ENCODE assay signal across 8 mouse cellular contexts in the genomic region with DNA sequence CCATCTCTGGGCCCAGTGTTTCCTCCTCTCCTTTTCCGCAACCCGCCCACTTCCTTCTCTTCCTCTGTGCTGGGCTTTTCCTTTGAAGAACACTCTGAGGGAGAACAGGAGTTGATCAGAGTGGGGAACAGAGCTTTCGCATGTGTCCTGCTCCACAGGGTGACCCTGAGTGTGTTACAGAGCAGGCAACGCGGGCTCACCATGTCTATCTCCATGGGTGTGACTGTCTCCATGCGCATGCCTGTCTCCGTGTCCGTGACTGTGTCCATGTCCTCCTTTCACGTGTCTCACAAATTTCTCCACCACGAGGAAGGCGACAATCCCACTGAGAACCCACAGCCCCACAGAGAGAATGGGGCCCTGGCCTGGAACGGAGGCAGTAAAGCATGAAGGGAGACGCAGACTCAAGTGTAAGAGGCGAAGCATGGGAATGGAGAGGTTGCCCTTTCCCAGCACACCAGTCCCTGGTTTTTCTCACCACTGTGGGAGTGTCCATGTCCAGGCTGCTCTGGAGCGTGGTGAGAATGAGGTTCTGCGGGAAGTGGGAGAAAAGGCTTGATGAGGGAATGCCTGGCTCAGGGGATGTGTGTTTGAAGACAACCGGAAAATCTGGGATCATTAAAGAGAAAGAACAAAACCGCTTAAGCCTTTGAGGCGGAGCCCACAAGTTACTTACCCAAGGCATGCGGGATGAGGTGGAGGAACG. TPM values are rescaled to one million over a fixed set of nuclear protein-coding genes. Genes with fewer than 3 reads are reported as not detected.
DNase-seq lines count a peak whose midpoint lies in the region; ATAC-seq and TF ChIP-seq lines count a peak whose summit lies in the region.

No protein-coding gene starts in this region.

- H3ac ChIP-seq in myocyte (ENCODE audit: control insufficient read depth, insufficient read length), result peak overlapping the region; percentile 71

- H3K27ac ChIP-seq in intestine, embryonic 15.5 days, result 0 out of 2 replicates have a peak overlapping the region, but pooled peaks have one; percentile 97

- no peaks in the 10 kb centered on the region for H3K9me3 ChIP-seq in megakaryocyte, embryonic 14.5 days
- no peaks in the 10 kb centered on the region for H3K9me3 ChIP-seq in intestine, embryonic 15.5 days

- H3K36me3 ChIP-seq in megakaryocyte, embryonic 14.5 days (replicated peaks; ENCODE audit: low read length), result peaks cover 44% of the 10 kb centered on the region
- 0 out of 2 replicates have a peak, but pooled peaks cover 11% of the 10 kb centered on the region for H3K36me3 ChIP-seq in intestine, embryonic 15.5 days
- H3K36me3 ChIP-seq in myocyte (ENCODE audit: control insufficient read depth, insufficient read depth), result peaks cover 12% of the 10 kb centered on the region

- H3K4me1 ChIP-seq in megakaryocyte, embryonic 14.5 days, result peaks cover 82% of the 10 kb centered on the region
- H3K4me1 ChIP-seq in intestine, embryonic 15.5 days (replicated peaks), result peaks cover 64% of the 10 kb centered on the region

- no peak for ATAC-seq in megakaryocyte, adult 5-6 weeks (ENCODE audit: poor library complexity, severe bottlenecking)
- no peak for ATAC-seq in intestine, embryonic 15.5 days
- ATAC-seq in granulocyte monocyte progenitor cell, adult 5-6 weeks (replicated peaks; ENCODE audit: poor library complexity, severe bottlenecking), result no peak
- no peak for ATAC-seq in inflammation-experienced regulatory T-cells, adult 6 months

- H3K27me3 ChIP-seq in megakaryocyte, embryonic 14.5 days (replicated peaks), result no peaks in the 10 kb centered on the region
- no peaks in the 10 kb centered on the region for H3K27me3 ChIP-seq in intestine, embryonic 15.5 days (replicated peaks)
- H3K27me3 ChIP-seq in myocyte (ENCODE audit: control insufficient read depth, insufficient read depth, insufficient read length), result no peaks in the 10 kb centered on the region

- peak; percentile 42 for DNase-seq in cerebellum, adult 11-12 months
- no peak for DNase-seq in cerebellum, postnatal 14 days

- no peak for TF ChIP-seq POLR2A in myocyte (IDR thresholded peaks at IDR 0.05; ENCODE audit: insufficient read length, low read depth)

- H3K4me2 ChIP-seq in intestine, embryonic 15.5 days (replicated peaks), result peak overlapping the region; percentile 93
- H3K4me2 ChIP-seq in myocyte (ENCODE audit: low read depth), result peak overlapping the region; percentile 95

- 70% methylated on average over 21 of the region's 21 CpGs for WGBS in intestine, embryonic 15.5 days

- peak overlapping the region; percentile 92 for H3K4me3 ChIP-seq in megakaryocyte, embryonic 14.5 days (replicated peaks)
- peak overlapping the region; percentile 96 for H3K4me3 ChIP-seq in intestine, embryonic 15.5 days (replicated peaks)
- H3K4me3 ChIP-seq in myocyte, result peak overlapping the region; percentile 99

- peaks cover 39% of the 10 kb centered on the region for H3K79me2 ChIP-seq in myocyte (ENCODE audit: control insufficient read depth, insufficient read depth)

- peak overlapping the region; percentile 82 for H3K9ac ChIP-seq in intestine, embryonic 15.5 days

TF ChIP-seq in myocyte, 11 proteins besides CTCF, POLR2A, EP300 and RAD21:
- no peak for TF ChIP-seq TCF12 (IDR thresholded peaks at IDR 0.05; ENCODE audit: insufficient read depth, poor library complexity, severe bottlenecking)
- peak; percentile 62 for TF ChIP-seq POLR2AphosphoS2 (IDR thresholded peaks at IDR 0.05; ENCODE audit: insufficient read length, low read depth)

RNA-seq across cellular contexts. Expression of a gene that starts 1.4 kb away (rescaled TPM):
- polyA plus RNA-seq in megakaryocyte, embryonic 14.5 days (2012; ENCODE audit: insufficient read depth, low replicate concordance), result 63.6 and 95.7 TPM in 2 replicates
- 5.4 and 6.4 TPM in 2 replicates for total RNA-seq in megakaryocyte, adult 5-6 weeks (2015)
- total RNA-seq in megakaryocyte, adult 5-6 weeks (2017), result 72.5 and 83.1 TPM in 2 replicates
- polyA plus RNA-seq in intestine, embryonic 15.5 days (2015; fragmentation: Nextera tagmentation; extraction: Ambion mirVana), result 151 and 172 TPM in 2 replicates
- 207 TPM for polyA plus RNA-seq in myocyte (2012; fragmentation: generic; extraction: Trizol)
- total RNA-seq in granulocyte monocyte progenitor cell, adult 5-6 weeks (2014; fragmentation: Nextera tagmentation), result 41.0 and 56.8 TPM in 2 replicates
- total RNA-seq in granulocyte monocyte progenitor cell, adult 5-6 weeks (2017), result 99.8 and 103 TPM in 2 replicates
- polyA plus RNA-seq in inflammation-experienced regulatory T-cells, adult 6 months (2017; shearing (Covaris generic)), result 10 to 100 TPM; 40.8 to 49.3 (median 44.7) TPM

RNA-seq across cellular contexts. Expression of a gene that starts 1.6 kb away (rescaled TPM):
- 66.5 and 117 TPM in 2 replicates for polyA plus RNA-seq in megakaryocyte, embryonic 14.5 days (2012; ENCODE audit: insufficient read depth, low replicate concordance)
- total RNA-seq in megakaryocyte, adult 5-6 weeks (2015), result 19.6 and 23.4 TPM in 2 replicates
- total RNA-seq in megakaryocyte, adult 5-6 weeks (2017), result 23.7 and 27.2 TPM in 2 replicates
- 41.8 and 45.0 TPM in 2 replicates for polyA plus RNA-seq in intestine, embryonic 15.5 days (2015; fragmentation: Nextera tagmentation; extraction: Ambion mirVana)
- polyA plus RNA-seq in myocyte (2012; fragmentation: generic; extraction: Trizol), result 45.8 TPM
- 51.0 and 55.4 TPM in 2 replicates for total RNA-seq in granulocyte monocyte progenitor cell, adult 5-6 weeks (2014; fragmentation: Nextera tagmentation)
- total RNA-seq in granulocyte monocyte progenitor cell, adult 5-6 weeks (2017), result 40.5 and 47.2 TPM in 2 replicates
- polyA plus RNA-seq in inflammation-experienced regulatory T-cells, adult 6 months (2017; shearing (Covaris generic)), result 10 to 100 TPM in 2 of 3 experiments, 1 to 10 TPM in 1; 7.8 to 10.6 (median 10.1) TPM

RNA-seq across cellular contexts. Expression of a gene that starts 2.2 kb away (rescaled TPM):
- polyA plus RNA-seq in megakaryocyte, embryonic 14.5 days (2012; ENCODE audit: insufficient read depth, low replicate concordance), result 12.4 and 22.2 TPM in 2 replicates
- 67.7 and 84.3 TPM in 2 replicates for total RNA-seq in megakaryocyte, adult 5-6 weeks (2015)
- 34.6 and 35.5 TPM in 2 replicates for total RNA-seq in megakaryocyte, adult 5-6 weeks (2017)
- 51.5 and 60.9 TPM in 2 replicates for polyA plus RNA-seq in intestine, embryonic 15.5 days (2015; fragmentation: Nextera tagmentation; extraction: Ambion mirVana)
- polyA plus RNA-seq in myocyte (2012; fragmentation: generic; extraction: Trizol), result 51.1 TPM
- total RNA-seq in granulocyte monocyte progenitor cell, adult 5-6 weeks (2014; fragmentation: Nextera tagmentation), result 35.4 and 67.3 TPM in 2 replicates
- total RNA-seq in granulocyte monocyte progenitor cell, adult 5-6 weeks (2017), result 27.1 and 30.1 TPM in 2 replicates
- 10 to 100 TPM; 28.0 to 31.5 (median 30.7) TPM for polyA plus RNA-seq in inflammation-experienced regulatory T-cells, adult 6 months (2017; shearing (Covaris generic))

RNA-seq across cellular contexts. Expression of a gene that starts 5.6 kb away (rescaled TPM):
- polyA plus RNA-seq in megakaryocyte, embryonic 14.5 days (2012; ENCODE audit: insufficient read depth, low replicate concordance), result 5.3 and 24.9 TPM in 2 replicates
- total RNA-seq in megakaryocyte, adult 5-6 weeks (2015), result 5.3 and 6.7 TPM in 2 replicates
- 7.9 and 9.6 TPM in 2 replicates for total RNA-seq in megakaryocyte, adult 5-6 weeks (2017)
- 16.8 and 18.2 TPM in 2 replicates for polyA plus RNA-seq in intestine, embryonic 15.5 days (2015; fragmentation: Nextera tagmentation; extraction: Ambion mirVana)
- 42.9 TPM for polyA plus RNA-seq in myocyte (2012; fragmentation: generic; extraction: Trizol)
- 14.5 and 19.8 TPM in 2 replicates for total RNA-seq in granulocyte monocyte progenitor cell, adult 5-6 weeks (2014; fragmentation: Nextera tagmentation)
- 9.9 and 14.0 TPM in 2 replicates for total RNA-seq in granulocyte monocyte progenitor cell, adult 5-6 weeks (2017)
- 1 to 10 TPM; 1.6 to 2.8 (median 2.5) TPM for polyA plus RNA-seq in inflammation-experienced regulatory T-cells, adult 6 months (2017; shearing (Covaris generic))

RNA-seq across cellular contexts. Expression of a gene that starts 9.2 kb away (rescaled TPM):
- 19.6 and 36.5 TPM in 2 replicates for polyA plus RNA-seq in megakaryocyte, embryonic 14.5 days (2012; ENCODE audit: insufficient read depth, low replicate concordance)
- 0.36 and 0.87 TPM in 2 replicates for total RNA-seq in megakaryocyte, adult 5-6 weeks (2015)
- total RNA-seq in megakaryocyte, adult 5-6 weeks (2017), result 1.2 and 1.5 TPM in 2 replicates
- polyA plus RNA-seq in intestine, embryonic 15.5 days (2015; fragmentation: Nextera tagmentation; extraction: Ambion mirVana), result 0.90 and 1.0 TPM in 2 replicates
- polyA plus RNA-seq in myocyte (2012; fragmentation: generic; extraction: Trizol), result 0.94 TPM
- total RNA-seq in granulocyte monocyte progenitor cell, adult 5-6 weeks (2014; fragmentation: Nextera tagmentation), result 2.1 and 3.4 TPM in 2 replicates
- total RNA-seq in granulocyte monocyte progenitor cell, adult 5-6 weeks (2017), result 1.2 and 3.4 TPM in 2 replicates
- polyA plus RNA-seq in inflammation-experienced regulatory T-cells, adult 6 months (2017; shearing (Covaris generic)), result under 1 TPM in 1 of 3 experiments, not detected in 2; 0.21 TPM
